Mouse (Mus musculus) liver, embryonic 15.5 days (tissue): ENCODE measurements around the gene Orm2. TPM values are rescaled to one million over a fixed set of nuclear protein-coding genes. Genes with fewer than 3 reads are reported as not detected.

Experiments
- ATAC-seq: fragments of 200-750 bp; cut with Nextera tagmentation; 2 replicates; pipeline ENCODE4 v1.8.0; 2017; ENCODE audit warnings: moderate number of reproducible peaks, mild to moderate bottlenecking, moderate library complexity; ENCODE audit not compliant: insufficient read depth
- H3K27ac ChIP-seq: fragments of 300-500 bp; sonication (generic); replicated peaks from 2 replicates; pipeline ENCODE4 v1.5.1; 2015; ENCODE audit warnings: mild to moderate bottlenecking, inconsistent platforms
- H3K27me3 ChIP-seq: fragments of 300-500 bp; sonication (generic); 2 replicates; pipeline ENCODE4 v1.6.1; 2015; ENCODE audit warnings: mild to moderate bottlenecking, inconsistent platforms
- H3K36me3 ChIP-seq: fragments of 300-500 bp; sonication (generic); replicated peaks from 2 replicates; pipeline ENCODE4 v1.6.1; 2015; ENCODE audit warnings: moderate library complexity, mild to moderate bottlenecking, inconsistent platforms
- H3K4me1 ChIP-seq: fragments of 300-500 bp; sonication (generic); replicated peaks from 2 replicates; pipeline ENCODE4 v1.6.1; 2015; ENCODE audit warnings: inconsistent platforms
- H3K4me2 ChIP-seq: fragments of 300-500 bp; sonication (generic); 2 replicates; pipeline ENCODE4 v1.6.1; 2015; ENCODE audit warnings: moderate library complexity, mild to moderate bottlenecking, inconsistent platforms
- H3K4me3 ChIP-seq: fragments of 300-500 bp; sonication (generic); replicated peaks from 2 replicates; pipeline ENCODE4 v1.5.1; 2015; ENCODE audit warnings: mild to moderate bottlenecking, inconsistent platforms
- H3K9ac ChIP-seq: fragments of 300-500 bp; sonication (generic); 2 replicates; pipeline ENCODE4 v1.6.1; 2015; ENCODE audit warnings: moderate library complexity, mild to moderate bottlenecking, inconsistent platforms
- H3K9me3 ChIP-seq: fragments of 300-500 bp; sonication (generic); replicated peaks from 2 replicates; pipeline ENCODE4 v1.6.1; 2016; ENCODE audit warnings: inconsistent platforms
- WGBS: fragments of 180-500 bp; shearing (Covaris S2); methylation state at CpG from one replicate; pipeline ENCODE4 v1.1.7; 2015; ENCODE audit warnings: mixed read lengths; ENCODE audit not compliant: insufficient replicate concordance; 5-methylcytosine and 5-hydroxymethylcytosine counted together
- polyA plus RNA-seq: library from polyadenylated mRNA; unstranded; fragments of >200 nt; fragmentation: Nextera tagmentation; extraction: Ambion mirVana; gene quantifications from 2 replicates; pipeline ENCODE4 v1.2.1, GENCODE M21; 2015

Orm2 gene
- polyA plus RNA-seq, 1 experiment from 2014 or later, result not detected

GRCm38 (mm10) chr4:63377483-63377882 is 15.2 kb downstream of the Orm2 start:
- no peak for ATAC-seq
- no peak overlapping the region for H3K9ac ChIP-seq
- no peaks in the 10 kb centered on the region for H3K9me3 ChIP-seq
- no peaks in the 10 kb centered on the region for H3K27me3 ChIP-seq
- WGBS, result 67% methylated on average over 7 of the region's 7 CpGs
- H3K4me3 ChIP-seq, result no peak overlapping the region
- H3K27ac ChIP-seq, result no peak overlapping the region
- H3K4me2 ChIP-seq, result no peak overlapping the region
- H3K36me3 ChIP-seq, result peaks cover 69% of the 10 kb centered on the region
- peaks cover 63% of the 10 kb centered on the region for H3K4me1 ChIP-seq

DNA sequence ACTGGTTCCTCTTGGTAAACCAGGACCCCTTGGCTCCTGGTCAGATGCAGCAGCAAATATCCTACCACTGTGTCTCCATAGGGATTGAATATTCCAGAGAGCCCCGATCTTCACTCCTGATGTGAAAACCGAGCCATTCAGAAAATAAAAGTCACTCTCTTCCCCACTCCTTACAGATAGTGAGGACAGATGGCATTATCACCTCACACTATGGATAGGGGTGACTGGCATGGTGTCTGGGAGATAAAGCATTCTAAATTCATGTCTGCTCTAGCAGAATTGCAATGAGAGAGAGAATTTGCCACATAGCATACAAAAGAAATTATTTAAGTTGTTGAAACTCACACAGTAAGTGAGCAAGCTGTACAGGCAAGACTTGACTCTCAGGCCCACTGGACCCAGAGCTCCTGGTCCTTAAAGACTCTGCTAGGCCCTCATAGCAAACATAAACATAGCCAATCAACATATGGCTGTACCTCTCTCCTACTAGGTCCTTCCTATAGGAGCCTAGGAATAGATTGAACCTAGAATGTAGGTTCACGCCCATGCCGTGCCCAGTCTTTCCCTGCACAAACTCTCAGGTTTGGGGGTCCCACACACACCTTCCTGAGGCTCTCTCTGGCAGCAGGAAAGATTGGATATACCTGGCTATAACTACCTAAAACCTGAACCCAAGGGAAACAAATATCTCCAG is 20.6 kb downstream of the Orm2 start:
- H3K27ac ChIP-seq, result peak overlapping the region; percentile 84
- no peaks in the 10 kb centered on the region for H3K9me3 ChIP-seq
- peak overlapping the region; percentile 47; the same call in 1 of the 2 replicates for H3K9ac ChIP-seq
- H3K36me3 ChIP-seq, result peaks cover 50% of the 10 kb centered on the region
- 40% methylated on average over 4 of the region's 4 CpGs for WGBS
- peak overlapping the region; percentile 59 for H3K4me2 ChIP-seq
- no peak overlapping the region for H3K4me3 ChIP-seq
- H3K27me3 ChIP-seq, result no peaks in the 10 kb centered on the region
- peaks cover 50% of the 10 kb centered on the region for H3K4me1 ChIP-seq
- peak; percentile 82 for ATAC-seq

DNA sequence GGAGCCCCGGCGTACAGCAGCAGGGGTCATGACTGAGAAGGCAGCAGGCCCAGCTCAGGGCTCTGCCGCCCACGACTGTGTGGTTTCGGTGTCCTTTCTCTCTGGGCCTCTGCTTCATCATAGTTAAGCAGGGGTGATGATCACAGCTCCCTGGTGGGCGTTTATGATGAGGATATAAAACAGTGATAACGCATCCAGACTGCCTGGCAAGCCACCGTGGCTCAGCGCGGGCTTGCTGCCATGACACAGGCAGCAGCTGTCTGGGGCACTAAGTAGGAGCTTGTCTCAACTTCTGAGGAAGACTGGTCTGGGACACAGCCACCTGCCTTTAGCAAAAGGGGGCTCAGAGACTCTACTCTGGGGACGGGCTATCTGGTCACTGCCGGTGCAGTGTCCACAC is 21.2 kb downstream of the Orm2 start:
- ATAC-seq, result peak; percentile 11; the same call in 1 of the 2 replicates
- peaks cover 47% of the 10 kb centered on the region for H3K36me3 ChIP-seq
- H3K9me3 ChIP-seq, result no peaks in the 10 kb centered on the region
- 52% methylated on average over 12 of the region's 12 CpGs for WGBS
- no peak overlapping the region for H3K4me3 ChIP-seq
- peak overlapping the region; percentile 84 for H3K27ac ChIP-seq
- H3K4me1 ChIP-seq, result peaks cover 48% of the 10 kb centered on the region
- peak overlapping the region; percentile 59 for H3K4me2 ChIP-seq
- H3K27me3 ChIP-seq, result no peaks in the 10 kb centered on the region
- 0 out of 2 replicates have a peak overlapping the region, but pooled peaks have one; percentile 32 for H3K9ac ChIP-seq

DNA sequence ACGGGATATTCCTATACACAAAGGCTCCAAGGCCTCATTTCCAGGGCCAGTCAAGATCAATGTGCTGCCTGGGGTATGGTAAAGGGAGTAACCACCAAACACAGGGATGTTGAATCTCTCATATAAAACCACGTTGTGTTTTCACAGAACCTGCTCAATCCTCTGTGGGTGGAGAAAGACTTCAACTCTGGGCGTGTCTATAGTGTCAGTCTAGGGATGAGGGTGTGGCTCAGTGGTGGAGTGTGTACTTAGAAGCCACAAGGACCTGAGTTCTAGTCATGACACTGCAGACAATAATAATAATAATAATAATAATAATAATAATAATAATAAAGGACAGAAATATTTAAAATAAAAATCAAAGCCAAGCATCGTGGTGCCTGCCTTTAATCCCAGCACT is 22.0 kb downstream of the Orm2 start:
- peaks cover 39% of the 10 kb centered on the region for H3K36me3 ChIP-seq
- H3K27me3 ChIP-seq, result no peaks in the 10 kb centered on the region
- peak; percentile 54 for ATAC-seq
- 64% methylated on average over 4 of the region's 4 CpGs for WGBS
- H3K4me2 ChIP-seq, result no peak overlapping the region
- peaks cover 56% of the 10 kb centered on the region for H3K4me1 ChIP-seq
- H3K27ac ChIP-seq, result peak overlapping the region; percentile 84
- H3K9me3 ChIP-seq, result no peaks in the 10 kb centered on the region
- no peak overlapping the region for H3K4me3 ChIP-seq
- H3K9ac ChIP-seq, result no peak overlapping the region

DNA sequence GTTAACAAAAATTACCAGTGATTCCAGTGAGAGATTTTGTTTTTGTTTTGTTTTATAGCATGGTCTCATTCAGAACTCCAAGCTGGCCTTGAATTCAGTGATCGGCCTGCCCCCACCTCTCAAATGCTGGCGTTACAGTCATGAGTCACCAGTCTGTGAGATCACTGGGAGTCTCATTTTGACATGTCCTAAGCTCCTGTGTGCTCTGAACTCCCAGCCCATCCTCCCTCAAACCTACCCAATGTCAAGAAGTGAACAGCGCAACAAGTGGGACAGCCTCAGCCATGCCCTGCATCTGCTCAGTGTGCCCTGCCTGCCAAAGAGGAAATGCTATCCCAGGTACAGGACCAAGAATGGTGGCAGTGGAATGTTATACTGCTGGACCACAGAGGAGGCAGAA is 23.0 kb downstream of the Orm2 start:
- peak overlapping the region; percentile 12 for H3K27ac ChIP-seq
- ATAC-seq, result no peak
- H3K4me3 ChIP-seq, result no peak overlapping the region
- H3K9me3 ChIP-seq, result no peaks in the 10 kb centered on the region
- WGBS, result 81% methylated on average over 3 of the region's 3 CpGs
- H3K4me1 ChIP-seq, result peaks cover 66% of the 10 kb centered on the region
- no peak overlapping the region for H3K4me2 ChIP-seq
- no peaks in the 10 kb centered on the region for H3K27me3 ChIP-seq
- H3K36me3 ChIP-seq, result peaks cover 29% of the 10 kb centered on the region
- H3K9ac ChIP-seq, result no peak overlapping the region

- Histone ChIP-seq H3K36me3 (peaks cover 25% of the 10 kb centered on the region), H3K4me2 (no peak overlapping the region), H3K27me3 (no peaks in the 10 kb centered on the region), H3K4me1 (peaks cover 71% of the 10 kb centered on the region), H3K27ac (peak overlapping the region; percentile 12), H3K9ac (no peak overlapping the region), H3K4me3 (no peak overlapping the region; the same call in 1 of the 2 replicates), H3K9me3 (no peaks in the 10 kb centered on the region)
- ATAC-seq, result no peak
- 34% methylated on average over 11 of the region's 11 CpGs for WGBS
Observed at GRCm38 (mm10) chr4:63385784-63386183, 23.5 kb downstream of the Orm2 start.

- no peak overlapping the region for H3K4me3 ChIP-seq
- H3K9ac ChIP-seq, result no peak overlapping the region
- 81% methylated on average over 6 of the region's 6 CpGs for WGBS
- H3K4me1 ChIP-seq, result peaks cover 69% of the 10 kb centered on the region
- peaks cover 16% of the 10 kb centered on the region; the same call in 1 of the 2 replicates for H3K36me3 ChIP-seq
- H3K27ac ChIP-seq, result no peak overlapping the region
- no peaks in the 10 kb centered on the region for H3K27me3 ChIP-seq
- no peaks in the 10 kb centered on the region for H3K9me3 ChIP-seq
- no peak overlapping the region for H3K4me2 ChIP-seq
- ATAC-seq, result no peak
Observed at GRCm38 (mm10) chr4:63388029-63388428, 25.8 kb downstream of the Orm2 start.

- peaks cover 56% of the 10 kb centered on the region for H3K4me1 ChIP-seq
- H3K9ac ChIP-seq, result peak overlapping the region; percentile 11; the same call in 1 of the 2 replicates
- H3K4me2 ChIP-seq, result 0 out of 2 replicates have a peak overlapping the region, but pooled peaks have one; percentile 1
- 41% methylated on average over 8 of the region's 8 CpGs for WGBS
- no peak for ATAC-seq
- no peaks in the 10 kb centered on the region for H3K9me3 ChIP-seq
- H3K27me3 ChIP-seq, result no peaks in the 10 kb centered on the region
- peaks cover 15% of the 10 kb centered on the region; the same call in 1 of the 2 replicates for H3K36me3 ChIP-seq
- H3K27ac ChIP-seq, result 0 out of 2 replicates have a peak overlapping the region, but pooled peaks have one; percentile 9
- H3K4me3 ChIP-seq, result no peak overlapping the region
Observed at GRCm38 (mm10) chr4:63389121-63389886, 27.1 kb downstream of the Orm2 start.

- Histone ChIP-seq H3K27ac (peak overlapping the region; percentile 41), H3K9ac (no peak overlapping the region), H3K4me3 (no peak overlapping the region), H3K27me3 (no peaks in the 10 kb centered on the region), H3K9me3 (no peaks in the 10 kb centered on the region), H3K36me3 (peaks cover 22% of the 10 kb centered on the region), H3K4me2 (no peak overlapping the region), H3K4me1 (peaks cover 51% of the 10 kb centered on the region)
- 54% methylated on average over 11 of the region's 11 CpGs for WGBS
- peak; percentile 43; the same call in 1 of the 2 replicates for ATAC-seq
Observed at GRCm38 (mm10) chr4:63389887-63390528, 27.8 kb downstream of the Orm2 start.

- Histone ChIP-seq H3K4me2 (no peak overlapping the region), H3K27ac (0 out of 2 replicates have a peak overlapping the region, but pooled peaks have one; percentile 0)
- WGBS, result 53% methylated on average over 6 of the region's 6 CpGs
Observed at GRCm38 (mm10) chr4:63391322-63391721, 29.1 kb downstream of the Orm2 start.

More at GRCm38 (mm10) chr4:63391322-63391721, 29.1 kb downstream of the Orm2 start:
- no peaks in the 10 kb centered on the region for H3K9me3 ChIP-seq
- H3K36me3 ChIP-seq, result peaks cover 27% of the 10 kb centered on the region
- no peak for ATAC-seq
- no peaks in the 10 kb centered on the region for H3K27me3 ChIP-seq
- H3K4me1 ChIP-seq, result peaks cover 38% of the 10 kb centered on the region
- no peak overlapping the region for H3K4me3 ChIP-seq
- no peak overlapping the region for H3K9ac ChIP-seq
